In the genomic region with DNA sequence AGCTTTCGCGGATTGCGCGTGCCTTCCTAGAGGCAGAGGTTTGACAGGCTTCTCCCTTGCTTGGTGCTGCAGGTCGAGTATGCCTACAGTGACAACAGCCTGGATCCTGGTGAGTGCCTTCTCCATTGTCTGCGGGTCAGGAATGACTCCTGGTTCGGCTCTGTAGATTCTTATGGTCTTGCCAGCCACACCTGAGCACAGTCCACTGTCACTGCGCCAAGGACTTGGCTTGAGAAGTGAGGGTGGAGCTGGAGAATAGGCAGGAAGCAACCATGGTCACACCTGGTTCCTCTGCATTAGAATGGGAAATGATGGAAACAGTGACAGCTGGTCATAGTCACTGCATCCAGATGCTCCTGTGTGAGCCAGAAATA, we compare ENCODE assay signal across 8 mouse cellular contexts. TPM values are rescaled to one million over a fixed set of nuclear protein-coding genes. Genes with fewer than 3 reads are reported as not detected.
DNase-seq lines count a peak whose midpoint lies in the region; ATAC-seq and TF ChIP-seq lines count a peak whose summit lies in the region.

No protein-coding gene starts in this region.

- WGBS in kidney, embryonic 16.5 days: 11% methylated on average over 8 of the region's 8 CpGs
- 6% methylated on average over 8 of the region's 8 CpGs for WGBS in midbrain, embryonic 16.5 days

- intact Hi-C loops in left cerebral cortex, postnatal 4 days (cut with DNase I): no loop called here

- no peaks in the 10 kb centered on the region for H3K27me3 ChIP-seq in kidney, embryonic 16.5 days (ENCODE audit: insufficient read depth, low read length)
- no peaks in the 10 kb centered on the region for H3K27me3 ChIP-seq in midbrain, embryonic 16.5 days (ENCODE audit: control insufficient read depth, insufficient read depth, low read depth, low read length)

- peak overlapping the region; percentile 70 for H3K4me3 ChIP-seq in embryonic fibroblast, embryonic 13.5 days (ENCODE audit: insufficient read depth, low read length)
- H3K4me3 ChIP-seq in kidney, embryonic 16.5 days (ENCODE audit: low read length): peak overlapping the region; percentile 76
- H3K4me3 ChIP-seq in midbrain, embryonic 16.5 days (ENCODE audit: low read depth, low read length): peak overlapping the region; percentile 86

- no peaks in the 10 kb centered on the region for H3K9me3 ChIP-seq in kidney, embryonic 16.5 days (ENCODE audit: low read length)
- no peaks in the 10 kb centered on the region for H3K9me3 ChIP-seq in midbrain, embryonic 16.5 days (replicated peaks; ENCODE audit: control insufficient read depth, low read length, poor library complexity, severe bottlenecking)

- TF ChIP-seq POLR2A in embryonic fibroblast, embryonic 13.5 days (IDR thresholded peaks at IDR 0.05; ENCODE audit: low read depth, low read length): no peak

- TF ChIP-seq CTCF in embryonic fibroblast, embryonic 13.5 days (IDR thresholded peaks at IDR 0.05; ENCODE audit: borderline replicate concordance, insufficient read depth, low read length): no peak

- H3K27ac ChIP-seq in embryonic fibroblast, embryonic 13.5 days (ENCODE audit: insufficient read depth, low read length): no peak overlapping the region
- H3K27ac ChIP-seq in kidney, embryonic 16.5 days (ENCODE audit: low read length): peak overlapping the region; percentile 90
- peak overlapping the region; percentile 80 for H3K27ac ChIP-seq in midbrain, embryonic 16.5 days (ENCODE audit: low read length)

- peak overlapping the region; percentile 63 for H3K4me2 ChIP-seq in kidney, embryonic 16.5 days (replicated peaks; ENCODE audit: low read depth, low read length)
- H3K4me2 ChIP-seq in midbrain, embryonic 16.5 days (ENCODE audit: low read length): peak overlapping the region; percentile 99

- DNase-seq in kidney, adult 11 months: peak; percentile 62
- no peak for DNase-seq in kidney, postnatal 4 days
- no peak for DNase-seq in frontal cortex, postnatal 36 days (ENCODE audit: low spot score in 2 of 2)
- DNase-seq in cerebellum, adult 11-12 months: no peak
- no peak for DNase-seq in left cerebral cortex, postnatal 4 days

- H3K36me3 ChIP-seq in kidney, embryonic 16.5 days (ENCODE audit: insufficient read depth, low read length): peaks cover 37% of the 10 kb centered on the region
- H3K36me3 ChIP-seq in midbrain, embryonic 16.5 days (ENCODE audit: control insufficient read depth, insufficient read depth, low read length): peaks cover 35% of the 10 kb centered on the region

- peaks cover 14% of the 10 kb centered on the region for H3K4me1 ChIP-seq in embryonic fibroblast, embryonic 13.5 days (ENCODE audit: control insufficient read depth, insufficient read depth, low read length)
- H3K4me1 ChIP-seq in kidney, embryonic 16.5 days (ENCODE audit: insufficient read depth, low read length): peaks cover 30% of the 10 kb centered on the region
- H3K4me1 ChIP-seq in midbrain, embryonic 16.5 days (ENCODE audit: control insufficient read depth, insufficient read depth, low read length): peaks cover 32% of the 10 kb centered on the region

- no peak for ATAC-seq in kidney, embryonic 16.5 days (ENCODE audit: low FRiP score, low TSS enrichment)
- no peak for ATAC-seq in midbrain, embryonic 16.5 days

- peak overlapping the region; percentile 79 for H3K9ac ChIP-seq in kidney, embryonic 16.5 days (replicated peaks; ENCODE audit: low read length)
- H3K9ac ChIP-seq in midbrain, embryonic 16.5 days (ENCODE audit: low read depth, low read length): peak overlapping the region; percentile 94

RNA-seq across cellular contexts. Expression of a gene that starts 0.6 kb away (rescaled TPM):
- 29.9 and 30.1 TPM in 2 replicates for polyA plus RNA-seq in embryonic fibroblast, embryonic 13.5 days (2011; ENCODE audit: insufficient read length, low read depth, missing spikeins)
- 51.9 and 58.9 TPM in 2 replicates for polyA plus RNA-seq in kidney, embryonic 16.5 days (2015; fragmentation: Nextera tagmentation; extraction: Ambion mirVana)
- 93.8 and 96.5 TPM in 2 replicates for polyA plus RNA-seq in midbrain, embryonic 16.5 days (2015; fragmentation: Nextera tagmentation; extraction: Ambion mirVana)
- total RNA-seq in left cerebral cortex, postnatal 4 days (2021): 10 to 100 TPM; 39.0 to 47.3 TPM

RNA-seq across cellular contexts. Expression of a gene that starts 5.3 kb away (rescaled TPM):
- 14.9 and 15.0 TPM in 2 replicates for polyA plus RNA-seq in embryonic fibroblast, embryonic 13.5 days (2011; ENCODE audit: insufficient read length, low read depth, missing spikeins)
- polyA plus RNA-seq in kidney, embryonic 16.5 days (2015; fragmentation: Nextera tagmentation; extraction: Ambion mirVana): 54.3 and 57.9 TPM in 2 replicates
- polyA plus RNA-seq in midbrain, embryonic 16.5 days (2015; fragmentation: Nextera tagmentation; extraction: Ambion mirVana): 42.0 and 43.5 TPM in 2 replicates
- total RNA-seq in left cerebral cortex, postnatal 4 days (2021): 10 to 100 TPM; 28.3 to 32.0 TPM

RNA-seq across cellular contexts. Expression of a gene that starts 7.6 kb away (rescaled TPM):
- polyA plus RNA-seq in embryonic fibroblast, embryonic 13.5 days (2011; ENCODE audit: insufficient read length, low read depth, missing spikeins): 10.3 and 12.9 TPM in 2 replicates
- polyA plus RNA-seq in kidney, embryonic 16.5 days (2015; fragmentation: Nextera tagmentation; extraction: Ambion mirVana): 40.0 and 40.1 TPM in 2 replicates
- polyA plus RNA-seq in midbrain, embryonic 16.5 days (2015; fragmentation: Nextera tagmentation; extraction: Ambion mirVana): 15.2 and 17.6 TPM in 2 replicates
- total RNA-seq in left cerebral cortex, postnatal 4 days (2021): 1 to 10 TPM; 7.7 to 9.1 TPM

RNA-seq across cellular contexts. Expression of a gene that starts 9.5 kb away (rescaled TPM):
- polyA plus RNA-seq in embryonic fibroblast, embryonic 13.5 days (2011; ENCODE audit: insufficient read length, low read depth, missing spikeins): 1.2 and 5.2 TPM in 2 replicates
- polyA plus RNA-seq in kidney, embryonic 16.5 days (2015; fragmentation: Nextera tagmentation; extraction: Ambion mirVana): 0.77 TPM in 1 of 2 replicates, not detected in the other
- 0.21 and 0.49 TPM in 2 replicates for polyA plus RNA-seq in midbrain, embryonic 16.5 days (2015; fragmentation: Nextera tagmentation; extraction: Ambion mirVana)
- under 1 TPM; 0.52 to 0.76 TPM for total RNA-seq in left cerebral cortex, postnatal 4 days (2021)

RNA-seq across cellular contexts. Expression of a gene that starts 17.9 kb away (rescaled TPM):
- polyA plus RNA-seq in embryonic fibroblast, embryonic 13.5 days (2011; ENCODE audit: insufficient read length, low read depth, missing spikeins): 21.8 and 24.9 TPM in 2 replicates
- 18.6 and 23.0 TPM in 2 replicates for polyA plus RNA-seq in kidney, embryonic 16.5 days (2015; fragmentation: Nextera tagmentation; extraction: Ambion mirVana)
- polyA plus RNA-seq in midbrain, embryonic 16.5 days (2015; fragmentation: Nextera tagmentation; extraction: Ambion mirVana): 13.2 and 14.2 TPM in 2 replicates
- total RNA-seq in left cerebral cortex, postnatal 4 days (2021): 1 to 10 TPM; 8.3 to 9.6 TPM
